Mouse (Mus musculus) hindlimb bud, embryonic 11.5 days (tissue): ENCODE results near the gene Anapc7.

Source experiments
- DNase-seq: peaks from one replicate; pipeline ENCODE4 v3.0.0-alpha.2; 2012; ENCODE audit warnings: low read depth, low spot score; ENCODE audit errors: extremely low spot score

The Anapc7 gene

DNA sequence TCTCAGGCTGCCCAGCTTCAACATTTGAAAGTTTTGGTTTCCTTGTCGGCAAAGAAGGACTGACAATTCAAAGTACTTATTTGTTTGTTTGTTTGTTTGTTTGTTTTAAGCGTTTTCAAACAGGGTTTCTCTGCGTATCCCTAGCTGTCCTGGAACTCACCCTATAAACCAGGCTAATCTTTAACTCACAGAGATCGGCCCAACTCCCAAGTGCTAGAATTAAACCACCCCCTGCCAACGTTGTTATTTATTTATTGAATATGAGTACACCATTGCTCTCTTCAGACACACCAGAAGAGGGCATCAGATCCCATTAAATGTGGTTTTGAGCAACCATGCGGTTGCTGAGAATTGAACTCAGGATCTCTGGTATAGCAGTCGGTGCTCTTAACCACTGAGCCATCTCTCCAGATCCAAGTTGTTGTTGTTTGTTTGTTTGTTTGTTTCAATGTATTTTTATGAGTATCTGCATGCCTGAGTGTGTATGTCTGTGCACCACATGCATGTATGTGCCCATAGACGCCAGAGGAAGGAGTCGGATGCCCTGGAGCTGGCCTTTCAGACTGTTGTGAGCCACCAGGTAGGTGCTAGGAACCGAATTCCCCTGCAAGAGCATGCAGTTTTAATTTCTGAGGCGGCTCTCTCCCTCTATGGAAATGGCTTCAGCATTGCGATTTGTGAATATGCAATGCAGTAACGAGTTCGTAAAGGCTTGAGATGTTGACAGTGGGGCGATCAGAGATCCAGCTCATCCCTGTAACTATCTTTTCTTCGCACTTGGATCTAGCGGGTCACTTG is at the start of gene Anapc7:
TSS of gene Anapc7 (plus strand) at position 423 of the 798 bp plus-strand sequence.
- DNase-seq, result no peak

DNA sequence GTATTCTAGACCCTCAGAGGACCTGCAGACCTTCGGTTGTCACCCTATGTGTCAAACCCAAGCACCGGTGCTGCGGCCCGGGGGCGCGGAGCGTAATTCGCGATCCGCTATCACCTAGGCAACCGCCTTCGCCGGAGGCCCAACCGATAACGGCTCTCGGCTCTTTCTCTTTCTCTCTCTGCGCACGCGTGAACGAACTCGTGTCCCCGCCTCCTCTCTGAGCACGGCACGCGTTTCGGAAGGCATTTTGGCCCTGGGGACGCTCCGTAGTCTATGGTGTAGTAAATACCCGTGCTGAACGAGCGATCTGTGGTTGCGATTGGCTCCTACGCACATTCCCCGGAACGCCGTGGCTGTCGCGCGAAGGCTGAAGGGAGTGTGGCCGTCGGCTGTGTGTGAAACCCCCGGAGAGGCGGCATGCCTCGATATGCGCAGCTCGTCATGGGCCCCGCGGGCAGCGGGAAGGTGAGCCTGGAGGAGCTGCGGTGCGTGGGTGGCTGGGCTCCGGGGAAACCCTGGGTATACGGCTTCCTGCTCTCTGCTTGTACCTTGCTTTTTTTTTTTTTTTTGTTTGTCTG is 49.2 kb upstream of the Anapc7 start, which contains the start of gene Fam216a:
TSS of gene Fam216a (minus strand) at position 173 of the 578 bp plus-strand sequence.
- DNase-seq, result peak; percentile 96

DNA sequence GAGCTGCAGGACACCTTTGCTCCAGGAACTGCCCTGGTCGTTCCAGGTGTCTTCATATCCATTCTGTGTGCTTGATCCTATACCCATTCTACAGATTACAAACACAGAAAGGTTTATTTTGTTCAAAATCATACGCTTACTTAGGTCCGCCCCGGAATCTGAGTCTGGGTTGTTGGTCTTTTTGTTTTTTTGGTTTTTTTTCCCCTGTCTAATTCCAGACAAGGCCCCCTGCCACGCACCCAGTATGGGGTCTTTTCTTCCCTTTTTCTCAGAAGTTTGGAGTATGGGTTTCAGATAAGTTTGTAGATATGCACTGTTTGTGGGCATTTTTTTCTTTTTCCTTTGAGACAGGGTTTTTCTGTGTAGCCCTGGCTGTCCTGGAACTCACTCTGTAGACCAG is 48.6 kb upstream of the Anapc7 start:
- no peak for DNase-seq

DNA sequence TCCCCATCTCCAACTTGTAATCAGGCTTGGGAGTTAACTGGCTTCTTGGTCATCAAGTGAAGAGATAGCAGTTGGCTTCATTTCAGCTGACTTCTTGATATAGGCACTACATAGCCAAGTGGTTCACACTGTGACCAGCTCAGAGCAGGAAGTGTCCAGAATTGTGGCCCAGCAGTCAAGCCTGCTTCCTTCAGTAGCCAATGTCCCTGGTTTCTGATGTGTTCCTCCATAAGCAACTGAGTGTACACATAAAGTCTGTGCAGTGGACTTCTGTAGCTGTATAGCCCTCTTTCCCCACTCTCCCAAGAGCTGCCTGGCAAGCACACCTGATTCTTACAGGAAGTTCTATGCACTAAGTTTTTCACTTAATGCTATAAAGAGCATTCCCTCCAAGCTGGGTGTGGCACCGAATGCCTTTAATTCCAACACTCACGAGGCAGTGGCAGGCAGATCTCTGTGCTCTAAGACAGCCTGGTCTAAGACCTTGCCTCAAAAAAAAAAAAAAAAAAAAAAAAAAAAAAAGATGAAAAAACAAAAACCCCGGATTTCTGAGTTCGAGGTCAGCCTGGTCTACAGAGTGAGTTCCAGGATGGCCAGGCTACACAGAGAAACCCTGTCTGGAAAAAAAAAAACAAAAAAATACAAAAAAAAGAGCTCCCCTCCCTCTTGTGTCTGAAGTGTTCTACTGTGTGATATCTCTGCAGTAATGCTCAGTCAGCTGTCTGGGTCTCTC is 44.2 kb upstream of the Anapc7 start:
- no peak for DNase-seq

DNA sequence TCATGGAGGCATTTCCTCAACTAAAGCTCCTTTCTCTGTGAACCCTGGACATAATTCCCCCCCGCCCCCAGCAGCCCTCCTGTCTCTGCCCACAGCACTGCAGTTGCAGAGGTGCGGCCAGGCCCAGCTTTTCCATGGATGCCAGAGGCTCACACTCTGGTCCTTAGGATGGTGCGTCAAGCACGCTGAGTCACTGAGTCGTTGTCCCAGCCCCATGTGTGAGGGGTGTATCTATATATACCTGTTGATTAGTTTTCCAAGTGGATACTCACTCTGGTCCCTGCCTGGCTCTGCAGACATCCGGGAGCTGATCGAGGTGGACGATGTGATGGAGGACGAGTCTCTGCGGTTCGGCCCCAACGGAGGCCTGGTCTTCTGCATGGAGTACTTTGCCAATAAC is 43.3 kb upstream of the Anapc7 start:
- no peak for DNase-seq

DNA sequence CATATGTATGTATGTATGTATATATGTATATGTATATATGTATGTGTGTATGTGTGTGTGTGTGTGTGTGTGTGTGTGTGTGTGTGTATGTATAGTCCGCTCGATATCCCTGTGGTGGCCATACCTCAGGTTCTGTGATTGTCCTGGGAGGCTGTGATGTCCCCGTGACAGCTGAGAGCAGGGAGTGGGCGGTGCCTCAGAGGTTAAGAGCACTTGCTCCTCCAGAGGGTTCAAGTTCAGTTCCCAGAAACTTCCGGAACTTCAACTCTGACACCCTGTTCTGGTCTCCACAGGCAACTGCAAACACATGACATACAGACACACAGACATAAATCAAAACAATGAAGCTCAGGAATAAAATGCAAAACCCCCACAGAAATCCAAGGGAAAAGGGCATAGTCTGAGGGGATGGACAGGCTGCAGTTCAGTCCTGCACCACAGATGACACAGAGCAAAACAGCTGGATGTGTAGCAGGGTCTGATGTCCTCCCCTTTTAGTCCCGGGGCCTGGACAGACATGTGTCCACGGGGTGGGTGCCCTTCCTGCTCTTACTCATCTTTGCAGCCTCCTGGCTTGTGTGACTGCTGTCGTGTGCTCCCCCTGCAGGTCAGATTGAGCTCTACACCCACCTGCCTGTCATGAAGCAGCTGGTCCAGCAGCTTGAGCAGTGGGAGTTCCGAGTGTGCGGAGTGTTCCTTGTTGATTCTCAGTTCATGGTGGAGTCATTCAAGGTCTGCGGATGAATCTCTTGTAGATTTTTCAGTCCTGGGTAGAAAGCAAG is 41.9 kb upstream of the Anapc7 start:
- DNase-seq, result no peak

DNA sequence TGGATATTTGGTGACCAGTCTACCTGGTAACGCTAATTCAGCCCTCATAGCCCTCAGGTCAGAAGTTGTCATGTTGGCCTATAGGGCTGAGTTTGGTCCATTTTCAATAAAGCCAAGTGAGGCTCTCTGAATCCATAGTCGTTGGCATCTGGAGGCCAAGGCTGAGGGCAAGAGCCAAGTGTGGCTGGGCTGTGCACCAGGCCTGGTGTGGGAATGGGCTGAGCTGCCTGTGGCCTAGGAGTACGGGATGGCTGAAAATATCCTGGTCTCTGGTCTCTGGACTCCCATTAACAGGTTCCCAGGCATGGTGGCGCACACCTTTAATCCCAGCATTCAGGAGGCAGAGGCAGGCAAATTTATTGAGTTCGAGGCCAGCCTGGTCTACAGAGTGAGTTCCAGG is 31.5 kb upstream of the Anapc7 start:
- DNase-seq, result no peak

DNA sequence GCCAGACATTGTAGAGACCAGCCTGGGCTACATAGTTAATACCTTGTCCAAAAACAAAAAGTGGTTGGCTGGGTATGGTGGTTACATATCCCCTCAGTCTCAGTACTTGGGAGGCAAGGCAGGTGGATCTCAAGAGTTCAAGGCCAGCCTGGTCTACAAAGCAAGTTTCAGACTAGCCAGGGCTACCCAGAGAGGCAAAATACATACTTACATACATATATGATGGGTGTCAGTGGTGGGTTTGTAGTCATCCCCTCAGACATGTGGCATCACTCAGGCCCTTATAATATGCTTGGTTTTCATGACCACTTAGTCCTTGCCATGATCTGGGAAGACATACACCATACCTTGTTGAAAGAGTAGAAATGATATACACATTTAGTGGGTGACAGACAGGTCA is 30.8 kb upstream of the Anapc7 start:
- DNase-seq, result no peak

DNA sequence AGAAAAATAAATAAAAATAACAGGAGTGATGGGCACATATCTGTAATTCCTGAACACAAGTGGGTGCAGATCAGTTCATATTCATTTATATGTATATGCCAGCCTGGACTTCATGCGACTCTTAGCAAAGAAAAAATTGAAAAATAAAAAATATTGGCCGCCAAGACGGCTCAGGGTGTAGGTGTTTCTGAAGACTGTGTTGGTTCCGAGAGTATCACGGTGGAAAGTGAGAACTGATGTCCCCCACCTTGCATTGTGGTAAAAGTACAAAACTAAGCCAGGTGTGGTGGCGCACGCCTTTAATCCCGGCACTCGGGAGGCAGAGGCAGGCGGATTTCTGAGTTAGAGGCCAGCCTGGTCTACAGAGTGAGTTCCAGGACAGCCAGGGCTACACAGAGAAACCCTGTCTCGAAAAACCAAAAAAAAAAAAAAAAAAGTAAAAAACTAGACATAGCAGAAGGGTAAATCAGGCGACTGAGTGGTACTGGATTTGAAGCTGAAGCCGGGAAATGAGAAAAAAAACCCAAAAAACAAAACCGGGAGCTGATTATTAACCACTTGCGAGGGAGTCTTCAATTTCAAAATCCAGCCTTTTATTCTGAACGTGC is 30.2 kb upstream of the Anapc7 start:
- no peak for DNase-seq

DNA sequence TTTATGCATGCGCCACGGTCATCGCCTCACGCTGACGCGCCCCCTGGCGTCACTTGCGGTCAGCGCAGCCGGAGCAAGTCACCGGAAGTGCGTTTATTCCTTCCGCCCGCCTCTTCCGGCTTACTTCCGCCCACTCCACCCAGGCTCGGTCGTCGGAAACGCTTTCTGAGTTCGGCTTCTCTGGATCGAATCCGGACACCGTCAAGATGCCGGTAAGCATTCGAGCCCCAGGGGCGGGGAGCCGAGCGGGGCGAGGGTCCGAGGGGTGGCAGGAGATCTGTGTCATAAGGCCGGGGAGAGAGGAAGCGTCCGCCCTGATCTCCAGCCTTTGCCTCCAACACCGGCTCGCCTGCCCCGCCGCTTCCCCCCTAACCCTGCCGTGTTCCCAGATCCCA is 29.7 kb upstream of the Anapc7 start, which contains the start of gene Arpc3:
TSS of gene Arpc3 (plus strand) at position 93 of the 395 bp plus-strand sequence.
- DNase-seq, result peak; percentile 78

DNA sequence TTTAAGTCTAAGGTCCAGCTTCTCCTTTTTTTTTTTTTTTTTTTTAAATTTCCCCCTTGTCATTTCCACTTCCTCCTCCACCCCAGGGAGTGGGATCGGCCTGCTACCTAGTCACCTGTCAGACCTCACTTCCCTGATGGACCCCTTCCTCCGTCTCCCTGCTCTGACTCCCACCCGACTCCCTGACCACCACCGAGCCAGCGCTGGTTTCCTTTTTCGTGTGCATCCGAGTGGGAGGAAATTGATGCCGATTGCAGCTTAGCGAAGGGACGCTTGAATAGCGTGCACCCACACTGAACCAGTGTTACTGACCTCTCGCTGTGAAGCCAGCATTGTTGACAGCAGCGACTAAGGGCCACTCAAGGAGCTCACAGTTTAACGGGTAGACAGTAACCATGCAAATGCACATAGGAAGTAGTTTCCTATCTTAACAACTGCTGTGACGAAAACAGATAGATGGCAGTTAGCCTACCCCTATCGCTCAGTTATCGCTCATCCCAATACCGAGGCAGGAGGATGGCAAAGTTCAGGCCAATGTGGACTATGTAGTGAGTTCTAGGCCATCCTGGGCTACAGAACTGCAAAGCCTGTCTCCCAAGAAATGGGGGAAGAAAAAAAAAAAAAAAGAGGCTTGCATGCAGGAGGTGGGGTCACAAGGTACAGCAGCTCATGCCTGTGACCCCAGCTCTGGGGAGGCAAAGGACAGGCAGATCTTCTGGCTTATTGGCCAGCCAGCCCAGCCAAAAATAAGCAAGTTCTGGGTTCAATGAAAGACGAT is 29.1 kb upstream of the Anapc7 start:
- no peak for DNase-seq

DNA sequence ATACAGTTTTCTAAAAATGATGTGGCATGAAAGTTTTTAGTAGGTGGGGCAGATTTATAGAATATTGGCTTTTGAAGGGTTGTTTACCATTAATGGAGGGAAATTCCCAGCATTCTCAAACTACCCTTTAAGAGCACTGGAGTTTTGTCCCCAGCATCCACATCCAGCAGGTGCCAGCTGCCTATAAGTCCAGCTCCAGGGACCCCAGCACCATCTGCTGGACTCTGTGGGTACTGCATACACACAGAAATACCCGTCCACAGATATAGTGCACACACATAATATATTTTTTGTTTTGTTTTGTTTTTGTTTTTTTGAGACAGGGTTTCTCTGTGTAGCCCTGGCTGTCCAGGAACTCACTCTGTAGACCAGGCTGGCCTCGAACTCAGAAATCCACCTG is 27.6 kb upstream of the Anapc7 start:
- DNase-seq, result no peak

DNA sequence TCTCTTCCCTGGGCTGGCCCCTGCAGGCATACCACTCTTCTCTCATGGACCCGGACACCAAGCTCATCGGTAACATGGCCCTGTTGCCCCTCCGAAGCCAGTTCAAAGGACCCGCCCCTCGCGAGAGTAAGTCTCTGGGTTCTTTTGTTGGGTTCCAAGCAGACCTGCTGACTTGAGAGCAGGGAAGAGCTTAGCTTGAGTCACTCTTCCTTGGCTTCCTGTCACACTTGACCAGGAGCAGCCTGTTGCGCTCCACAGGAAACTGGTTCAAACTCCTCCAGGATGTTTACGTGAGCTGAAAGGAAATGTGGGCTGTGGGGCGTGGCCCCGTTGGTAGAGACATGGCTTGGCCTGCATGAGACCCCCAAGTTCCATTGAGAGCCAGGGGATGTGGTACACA is 24.7 kb upstream of the Anapc7 start:
- DNase-seq, result no peak

DNA sequence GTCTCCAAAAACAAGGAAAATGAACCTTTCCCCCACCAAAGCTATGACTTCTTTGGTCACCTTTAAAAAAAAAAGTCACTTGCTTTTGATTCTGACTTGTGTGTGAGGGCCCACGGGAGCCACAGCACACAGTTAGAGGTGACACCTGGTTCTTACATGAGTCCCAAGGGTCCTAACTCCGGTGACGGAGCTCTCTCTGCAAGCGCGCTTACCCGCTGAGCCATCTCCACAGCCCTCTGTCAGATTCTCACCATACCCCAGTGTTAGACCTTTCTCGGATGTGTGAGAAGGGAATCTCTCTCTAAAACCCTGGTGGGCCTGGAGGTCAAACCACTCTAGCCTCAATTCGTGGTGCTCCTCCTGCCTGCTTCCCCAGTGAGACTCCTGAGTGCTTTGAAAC is 24.0 kb upstream of the Anapc7 start:
- no peak for DNase-seq

DNA sequence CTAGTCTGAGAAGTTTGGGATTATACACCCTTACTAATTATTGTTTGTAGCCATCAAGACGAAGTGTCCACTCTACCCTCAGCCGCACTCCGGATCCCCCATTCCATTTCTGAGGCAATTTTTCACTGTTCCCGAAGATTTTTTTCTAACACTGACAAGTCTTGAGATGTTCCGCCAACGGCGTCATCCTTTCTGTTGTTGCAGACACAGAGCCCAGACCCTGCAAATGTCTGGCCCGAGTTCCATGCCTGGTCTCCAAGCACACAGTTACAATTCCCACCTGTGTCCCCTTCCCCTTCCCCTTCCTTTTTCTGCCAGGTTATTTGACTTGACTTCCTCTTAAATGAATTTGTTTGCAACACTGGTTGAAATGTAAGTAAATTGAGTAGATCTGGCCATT is 21.6 kb upstream of the Anapc7 start:
- DNase-seq, result no peak

DNA sequence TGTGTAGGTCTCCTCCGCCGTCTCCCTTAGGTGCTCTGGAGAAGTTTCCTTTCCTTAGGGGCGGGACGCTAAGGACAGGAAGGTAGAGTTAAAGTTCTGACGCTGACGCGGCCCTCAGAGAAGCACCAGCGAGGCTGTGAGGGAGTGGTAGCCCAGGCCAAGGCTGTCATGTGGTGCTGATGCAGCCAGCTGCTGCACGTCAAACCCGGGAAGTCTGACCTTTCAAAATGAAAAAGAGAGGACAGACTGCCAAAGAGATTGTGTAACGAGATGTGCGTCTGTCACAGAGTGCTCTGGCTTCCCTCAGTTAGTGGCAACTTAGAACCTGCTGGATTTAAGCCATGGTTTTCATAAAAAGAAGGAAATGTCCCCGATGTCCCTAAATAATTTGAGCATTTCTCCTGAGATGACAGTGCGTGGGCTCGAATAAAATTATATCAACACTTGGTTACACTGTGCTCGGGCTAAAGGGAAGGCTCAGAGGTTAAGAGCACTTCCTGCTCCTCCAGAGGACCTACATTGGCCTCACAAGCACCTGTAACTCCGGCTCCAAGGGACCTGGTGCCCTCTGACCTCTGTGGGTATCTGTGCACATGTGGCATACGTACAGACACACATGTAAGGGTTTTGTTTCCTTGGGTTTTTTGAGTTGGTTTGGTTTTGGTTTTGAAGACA is 20.7 kb upstream of the Anapc7 start:
- no peak for DNase-seq

DNA sequence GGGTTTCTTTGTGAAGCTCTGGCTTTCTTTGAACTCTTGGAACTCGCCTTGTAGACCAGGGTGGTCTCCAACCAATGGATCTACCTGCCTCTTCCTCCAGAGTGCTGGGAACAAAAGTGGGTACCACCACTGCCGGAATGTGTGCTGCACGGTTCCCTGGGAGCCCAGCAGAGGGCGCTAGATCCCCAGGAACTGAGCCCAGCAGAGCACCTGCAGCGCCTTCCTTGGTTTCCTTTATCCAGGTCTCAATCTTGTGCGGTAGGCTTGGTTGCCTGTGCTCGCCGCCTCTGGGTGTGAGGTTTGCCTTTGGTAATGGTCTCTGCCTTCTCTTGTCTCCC is 20.2 kb upstream of the Anapc7 start:
- DNase-seq, result no peak

DNA sequence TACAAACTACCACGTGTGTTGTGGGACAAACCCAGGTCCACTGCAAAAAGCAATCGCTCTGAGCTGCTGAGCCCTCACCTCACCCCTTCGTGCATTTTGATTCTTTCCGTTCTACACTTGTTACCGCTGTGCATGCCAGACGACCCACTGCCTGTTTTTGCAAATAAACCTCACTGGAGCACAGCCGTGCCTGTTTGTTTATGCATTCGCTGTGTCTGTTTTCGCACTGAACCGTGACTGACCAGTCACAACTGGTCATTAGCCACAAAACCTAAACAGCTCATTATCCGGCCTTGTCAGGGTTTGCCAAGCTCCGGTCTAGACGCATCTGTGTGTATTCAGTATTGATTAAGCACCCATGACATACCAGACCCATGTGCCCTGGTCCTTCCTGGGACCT is 19.3 kb upstream of the Anapc7 start:
- no peak for DNase-seq

DNA sequence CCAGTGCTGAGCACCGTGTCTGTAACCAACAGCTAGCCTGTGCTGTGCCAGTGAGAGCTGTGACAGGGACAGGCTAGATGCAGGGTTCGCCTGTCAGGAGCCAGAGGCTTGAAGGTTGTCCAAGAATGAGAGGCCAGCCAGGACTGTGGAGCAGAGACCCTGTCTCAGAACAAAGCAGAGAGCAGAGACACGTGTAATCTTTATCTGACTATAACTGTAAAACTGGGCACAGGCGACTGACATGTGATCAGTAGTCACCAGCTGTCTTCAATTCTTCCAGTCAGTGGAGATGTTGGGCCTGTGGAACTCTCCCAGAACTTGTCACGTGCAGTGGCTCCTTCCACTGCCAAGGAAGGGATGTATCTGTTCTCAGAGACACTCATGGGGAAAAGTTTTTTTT is 18.7 kb upstream of the Anapc7 start:
- no peak for DNase-seq

DNA sequence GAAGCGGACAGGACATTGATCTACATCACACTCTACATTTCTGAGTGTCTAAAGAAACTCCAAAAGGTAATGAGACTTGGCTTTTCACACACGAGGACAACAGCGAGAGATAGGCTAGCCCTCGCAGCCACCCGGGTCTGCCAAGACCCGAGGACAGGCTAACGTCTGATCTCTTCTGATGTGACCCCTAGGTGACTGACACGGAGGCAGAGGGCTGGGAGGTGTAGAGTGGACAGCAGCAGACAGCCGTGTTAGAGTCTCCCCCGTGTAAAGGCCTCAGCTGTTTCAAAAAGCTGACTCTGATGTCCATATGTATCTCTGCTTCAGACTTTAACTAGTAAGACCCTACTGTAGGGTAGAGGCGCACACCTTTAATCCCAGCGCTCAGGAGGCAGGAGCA is 18.1 kb upstream of the Anapc7 start:
- DNase-seq, result no peak
